In genomic region chr6:140692160-140692559, GRCm38 (mm10) we compare ENCODE assay signal across 32 mouse cellular contexts. TPM values are rescaled to one million over a fixed set of nuclear protein-coding genes. Genes with fewer than 3 reads are reported as not detected.
"Had no signal": no experiment of that assay in that cellular context is flagged by ENCODE, and none has a peak within 500 bp of the region (broad histone marks: within the 10 kb centered on the region; RNA-seq: fewer than 3 reads in every experiment).

No protein-coding gene starts in this region.

- H3K4me1 ChIP-seq: heart, embryonic 13.5 days had no signal

- ATAC-seq: hindbrain, postnatal 0 days; intestine, embryonic 16.5 days had no signal

- H3K4me2 ChIP-seq: heart, embryonic 11.5 days; heart, embryonic 13.5 days; heart, embryonic 15.5 days; hindbrain, embryonic 13.5 days; hindbrain, embryonic 15.5 days; kidney, embryonic 15.5 days; limb, embryonic 12.5 days; liver, embryonic 11.5 days had no signal

- DNase-seq: gastrocnemius, postnatal 14 days; gastrocnemius, postnatal 36 days; heart, adult 11 months; heart, adult 2 months; heart, postnatal 14 days; heart, postnatal 36 days; kidney, adult 11 months; kidney, adult 2 months; kidney, adult 9 months; kidney, postnatal 14 days; kidney, postnatal 36 days; layer of hippocampus, adult 9-11 months; layer of hippocampus, postnatal 36 days; left cerebral cortex, postnatal 4 days; liver had no signal

- H3K36me3 ChIP-seq: heart, embryonic 13.5 days; heart, embryonic 15.5 days; hindbrain, embryonic 13.5 days; hindbrain, embryonic 15.5 days; kidney, embryonic 15.5 days; limb, embryonic 12.5 days had no signal

- H3K27me3 ChIP-seq: heart, embryonic 13.5 days; heart, embryonic 15.5 days; hindbrain, embryonic 13.5 days; hindbrain, embryonic 15.5 days; kidney, embryonic 15.5 days; limb, embryonic 12.5 days had no signal

- H3K9me3 ChIP-seq: heart, embryonic 13.5 days; heart, embryonic 15.5 days; hindbrain, embryonic 13.5 days; hindbrain, embryonic 15.5 days; kidney, embryonic 15.5 days; limb, embryonic 12.5 days had no signal

- H3K9ac ChIP-seq: heart, embryonic 13.5 days; heart, embryonic 15.5 days; hindbrain, embryonic 13.5 days; hindbrain, embryonic 15.5 days; kidney, embryonic 15.5 days; limb, embryonic 12.5 days had no signal

- H3K27ac ChIP-seq: heart, adult 2 months; heart, embryonic 13.5 days; heart, embryonic 15.5 days; hindbrain, embryonic 13.5 days; hindbrain, embryonic 15.5 days; hindbrain, postnatal 0 days; kidney, embryonic 15.5 days; kidney, postnatal 0 days had no signal

- H3K4me3 ChIP-seq: heart, adult 2 months; heart, embryonic 13.5 days; heart, embryonic 15.5 days; hindbrain, embryonic 13.5 days; hindbrain, embryonic 15.5 days; kidney, embryonic 15.5 days; limb, embryonic 12.5 days had no signal

RNA-seq across cellular contexts. Expression of gene Gm11077, which starts 36.9 kb away (rescaled TPM):
- polyA plus RNA-seq: frontal cortex, adult 2 months; gonadal fat pad, adult 2 months; heart, adult 2 months; heart, embryonic 11.5 days; heart, embryonic 13.5 days; heart, embryonic 15.5 days; heart, postnatal 0 days; hindbrain, embryonic 11.5 days; hindbrain, embryonic 13.5 days; hindbrain, embryonic 15.5 days; hindbrain, postnatal 0 days; intestine, embryonic 14.5 days; intestine, embryonic 16.5 days; kidney, adult 2 months; kidney, embryonic 15.5 days; kidney, postnatal 0 days; large intestine, adult 2 months; limb, embryonic 12.5 days; liver, embryonic 11.5 days had no signal
